Mouse (Mus musculus): Measurements from ENCODE around the gene Dbndd1.
"Not testable (repeated sequence)": the region's sequence is repeated elsewhere in the genome, so short reads cannot be mapped to it uniquely, and the experiment has no call there.

Gene Dbndd1

GRCm38 (mm10) chr8:123497699-123498098 is 17.6 kb downstream of the Dbndd1 start:
- DNase-seq (ENCODE audit: low spot score) = no peak

DNA sequence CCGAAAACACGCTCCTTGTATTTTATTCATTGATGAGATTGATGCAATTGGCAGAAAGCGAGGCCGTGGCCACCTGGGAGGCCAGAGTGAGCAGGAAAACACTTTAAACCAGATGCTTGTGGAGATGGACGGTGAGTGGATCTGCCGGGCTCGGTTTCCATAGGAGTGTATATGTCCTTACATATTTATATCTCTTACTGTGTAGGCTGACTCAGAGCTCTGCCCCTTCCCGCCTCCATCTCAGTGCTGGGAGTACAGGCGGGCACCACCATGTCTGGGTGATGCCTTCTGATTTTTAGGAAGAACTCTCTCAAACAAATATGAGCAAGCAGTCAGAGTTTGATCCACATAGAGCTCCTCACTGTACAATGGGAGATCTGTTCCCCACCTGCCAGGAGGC is 22.4 kb downstream of the Dbndd1 start:
- DNase-seq (ENCODE audit: low spot score) = no peak

GRCm38 (mm10) chr8:123491280-123492075 is 23.8 kb downstream of the Dbndd1 start:
- no peak for DNase-seq (ENCODE audit: low spot score)

GRCm38 (mm10) chr8:123482627-123483026 is 32.6 kb downstream of the Dbndd1 start:
- DNase-seq (ENCODE audit: low spot score) = no peak

DNA sequence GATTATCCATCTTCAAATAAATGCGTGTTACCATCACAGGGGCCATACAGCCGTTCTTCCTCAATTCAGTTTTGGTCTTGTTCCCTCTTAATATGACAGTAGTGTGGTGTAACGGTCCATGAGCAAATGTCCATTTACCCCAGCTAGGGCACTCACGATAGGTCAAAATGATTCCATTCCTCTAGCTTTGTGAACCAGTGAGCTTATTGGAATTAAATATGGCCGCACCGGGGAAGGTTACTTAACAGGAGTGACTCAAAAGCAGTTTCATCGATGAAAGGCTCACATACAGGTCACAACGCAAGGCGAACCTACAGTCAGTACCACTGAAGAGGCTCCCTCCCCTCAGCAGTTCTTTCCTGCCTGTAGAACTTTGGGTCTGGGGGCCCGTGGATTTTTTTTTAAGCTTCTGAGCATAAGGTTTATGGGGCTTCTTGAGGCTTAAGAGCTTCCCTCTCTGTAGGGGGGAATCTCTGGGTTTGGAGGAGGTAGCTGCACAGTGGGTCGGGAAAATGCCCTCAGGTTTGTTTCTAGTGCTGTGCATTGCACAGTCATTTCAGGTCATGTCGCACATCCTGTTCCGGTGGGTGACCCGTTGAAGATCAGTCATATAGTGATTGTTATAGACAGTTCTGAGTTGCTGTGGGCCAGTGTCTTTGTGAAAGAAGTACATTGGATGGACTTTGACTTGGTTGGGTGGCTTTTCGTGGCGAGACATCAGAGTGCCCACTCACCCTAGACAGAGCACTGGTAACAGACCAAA is 36.6 kb downstream of the Dbndd1 start:
- DNase-seq (ENCODE audit: low spot score) = no peak

- DNase-seq (ENCODE audit: low spot score) = peak; percentile 91
Observed at GRCm38 (mm10) chr8:123477737-123478258, 37.5 kb downstream of the Dbndd1 start, which contains the start of gene Afg3l1. Gene Afg3l1, plus strand, starts transcription at chr8:123477903.

- DNase-seq (ENCODE audit: low spot score) = no peak
Observed at GRCm38 (mm10) chr8:123476911-123477736, 38.1 kb downstream of the Dbndd1 start.

DNA sequence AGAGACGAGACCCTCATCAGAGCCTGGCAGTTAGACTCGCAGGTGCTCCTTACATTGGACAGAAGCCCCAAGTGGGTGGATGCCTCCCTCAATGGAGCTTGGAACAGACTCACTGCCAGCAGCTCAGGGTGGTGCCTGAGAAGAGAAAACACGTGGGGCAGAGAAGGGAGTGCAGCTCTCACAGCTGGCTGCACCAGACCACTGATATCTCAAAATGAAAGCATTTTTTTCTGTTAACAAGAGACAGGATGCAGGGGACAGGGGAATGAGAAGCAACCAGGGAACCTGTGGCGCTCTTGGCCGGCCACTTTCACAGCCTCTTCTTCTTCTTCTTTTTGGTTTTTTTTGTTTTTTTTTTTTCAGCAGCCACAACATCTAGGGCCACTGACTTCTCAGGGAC is 40.7 kb downstream of the Dbndd1 start:
- not testable (repeated sequence) for DNase-seq (ENCODE audit: low spot score)

- DNase-seq (ENCODE audit: low spot score) = not testable (repeated sequence)
Observed at GRCm38 (mm10) chr8:123472991-123473390, 42.3 kb downstream of the Dbndd1 start.

GRCm38 (mm10) chr8:123467476-123467875 is 47.8 kb downstream of the Dbndd1 start:
- no peak for DNase-seq (ENCODE audit: low spot score)

DNA sequence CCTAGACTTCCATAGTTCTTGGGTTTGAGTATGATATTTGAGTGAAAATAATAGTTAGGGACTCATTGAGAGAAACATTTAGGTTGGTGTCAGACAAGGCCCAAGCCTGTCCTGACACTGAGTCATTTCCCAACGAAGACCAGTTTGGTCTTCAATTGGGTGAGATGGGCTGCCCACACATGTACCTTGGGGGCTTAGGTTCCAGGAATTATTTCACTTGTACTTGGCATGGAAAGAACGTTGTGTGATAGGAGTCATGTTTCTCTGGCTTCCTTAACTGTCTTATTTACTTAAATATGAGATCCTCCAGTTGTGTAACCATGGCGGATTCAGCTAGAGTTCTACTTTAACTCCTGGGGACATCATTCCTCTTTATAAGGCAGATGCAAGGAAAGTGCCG is 51.6 kb downstream of the Dbndd1 start:
- no peak for DNase-seq (ENCODE audit: low spot score)

Data from testis, postnatal 14 days (tissue).